Mouse (Mus musculus) ovary, postnatal 14 days (tissue): ENCODE measurements at regions not wholly inside any gene's neighbourhood (a gene's known extent, or its start where the extent isn't known, plus 50 kb on each side); places are given as distances from the start of the nearest gene placed in this dataset.
A peak's percentile ranks its signal among the peaks of the same experiment; 100 is the strongest.

Source experiments
- DNase-seq: peaks from one replicate; pipeline ENCODE4 v3.0.0; 2022; ENCODE audit warnings: low spot score

- DNase-seq = no peak
Observed at GRCm38 (mm10) chr11:45643629-45644325, 208.1 kb upstream of the Clint1 start.

GRCm38 (mm10) chr11:45645815-45646214 is 206.0 kb upstream of the Clint1 start:
- no peak for DNase-seq

GRCm38 (mm10) chr11:45647888-45648287 is 204.0 kb upstream of the Clint1 start:
- no peak for DNase-seq

GRCm38 (mm10) chr11:45656260-45656659 is 195.6 kb upstream of the Clint1 start:
- DNase-seq = no peak

- no peak for DNase-seq
Observed at GRCm38 (mm10) chr11:45670156-45670830, 181.6 kb upstream of the Clint1 start.

GRCm38 (mm10) chr11:45678666-45679292 is 173.1 kb upstream of the Clint1 start:
- DNase-seq = peak; percentile 64

- DNase-seq = no peak
Observed at GRCm38 (mm10) chr11:45679293-45679673, 172.6 kb upstream of the Clint1 start.

- DNase-seq = no peak
Observed at GRCm38 (mm10) chr11:45685571-45685970, 166.3 kb upstream of the Clint1 start.

GRCm38 (mm10) chr11:45693206-45693605 is 158.6 kb upstream of the Clint1 start:
- DNase-seq = no peak

- DNase-seq = no peak
Observed at GRCm38 (mm10) chr11:45701506-45701905, 150.3 kb upstream of the Clint1 start.

GRCm38 (mm10) chr11:45702916-45703315 is 148.9 kb upstream of the Clint1 start:
- DNase-seq = no peak

- DNase-seq = no peak
Observed at GRCm38 (mm10) chr11:45704411-45704810, 147.4 kb upstream of the Clint1 start.

GRCm38 (mm10) chr11:45718630-45719029 is 133.2 kb upstream of the Clint1 start:
- no peak for DNase-seq

- no peak for DNase-seq
Observed at GRCm38 (mm10) chr11:45719821-45720220, 132.0 kb upstream of the Clint1 start.

- peak; percentile 22 for DNase-seq
Observed at GRCm38 (mm10) chr11:45736561-45736960, 115.3 kb upstream of the Clint1 start.

- no peak for DNase-seq
Observed at GRCm38 (mm10) chr11:45738331-45738730, 113.5 kb upstream of the Clint1 start.

GRCm38 (mm10) chr11:45745941-45746340 is 105.9 kb upstream of the Clint1 start:
- DNase-seq = no peak

- DNase-seq = no peak
Observed at GRCm38 (mm10) chr11:45750249-45750648, 101.6 kb upstream of the Clint1 start.

GRCm38 (mm10) chr11:45752237-45752636 is 99.6 kb upstream of the Clint1 start:
- peak; percentile 17 for DNase-seq

GRCm38 (mm10) chr11:45752791-45753190 is 99.1 kb upstream of the Clint1 start:
- DNase-seq = no peak

GRCm38 (mm10) chr11:45767081-45767480 is 84.8 kb upstream of the Clint1 start:
- DNase-seq = no peak

GRCm38 (mm10) chr11:45782435-45782834 is 69.4 kb upstream of the Clint1 start:
- DNase-seq = no peak

- DNase-seq = no peak
Observed at GRCm38 (mm10) chr11:45785806-45786205, 66.0 kb upstream of the Clint1 start.
